Mouse (Mus musculus): ENCODE results near the gene Zfp512b. TPM values are rescaled to one million over a fixed set of nuclear protein-coding genes. Genes with fewer than 3 reads are reported as not detected.

Zfp512b gene
- total and polyA plus RNA-seq, 2 experiments from 2014 or later: 60.0 to 99.7 TPM

DNA sequence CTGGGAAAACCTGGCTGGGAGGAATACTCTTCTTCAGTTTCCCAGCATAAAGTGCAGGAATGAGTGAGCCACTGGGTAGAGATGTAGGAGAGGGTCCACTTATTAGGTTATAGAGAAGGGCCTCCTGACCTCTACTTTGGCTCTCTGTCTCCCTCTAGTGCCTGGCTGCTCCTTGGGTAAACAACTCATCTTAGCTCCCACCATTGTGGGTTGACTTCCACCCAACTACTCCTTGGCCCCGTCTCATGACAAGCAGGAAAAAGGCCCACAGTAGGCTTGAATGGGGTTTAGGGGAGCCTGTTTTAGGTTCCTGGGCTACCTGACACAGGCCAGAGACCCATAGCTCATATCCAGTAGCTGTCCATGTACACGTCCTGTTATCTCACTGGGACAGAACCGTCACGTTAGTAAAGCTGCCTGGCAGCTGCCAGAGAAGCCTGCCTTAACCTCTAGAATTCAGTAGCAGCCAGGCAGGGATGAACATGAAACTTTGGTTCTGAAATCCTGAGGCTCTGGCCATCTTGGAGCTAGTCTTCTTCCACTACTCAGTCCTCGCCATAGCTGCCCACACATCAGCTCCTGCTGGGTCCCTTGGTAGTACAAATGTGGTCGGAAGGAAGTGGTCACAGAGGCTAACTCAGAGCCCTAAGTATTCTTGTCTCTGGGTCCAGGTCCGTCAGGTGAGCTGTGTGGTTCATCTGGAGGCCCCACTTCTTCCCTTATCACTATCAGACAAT lies 24.2 kb downstream of the Zfp512b start:
- Histone ChIP-seq H3K4me1 (ENCODE audit: insufficient read depth, low read length) (no peaks in the 10 kb centered on the region), H3K27ac (ENCODE audit: low read depth, low read length) (no peak overlapping the region), H3K27me3 (ENCODE audit: insufficient read depth, low read length) (no peaks in the 10 kb centered on the region), H3K4me2 (ENCODE audit: low read depth, low read length, poor library complexity, severe bottlenecking) (no peak overlapping the region), H3K9me3 (ENCODE audit: low read length) (no peaks in the 10 kb centered on the region), H3K4me3 (ENCODE audit: low read depth, low read length) (no peak overlapping the region), H3K9ac (replicated peaks; ENCODE audit: low read length, poor library complexity, severe bottlenecking) (no peak overlapping the region), H3K36me3 (ENCODE audit: insufficient read depth, low read length) (peaks cover 5% of the 10 kb centered on the region)
- DNase-seq (ENCODE audit: low spot score) (peak; percentile 19), ATAC-seq (ENCODE audit: low FRiP score) (no peak)
- TF ChIP-seq CTCF (IDR thresholded peaks at IDR 0.05): peak; percentile 57
- 85% methylated on average over 7 of the region's 7 CpGs for WGBS

DNA sequence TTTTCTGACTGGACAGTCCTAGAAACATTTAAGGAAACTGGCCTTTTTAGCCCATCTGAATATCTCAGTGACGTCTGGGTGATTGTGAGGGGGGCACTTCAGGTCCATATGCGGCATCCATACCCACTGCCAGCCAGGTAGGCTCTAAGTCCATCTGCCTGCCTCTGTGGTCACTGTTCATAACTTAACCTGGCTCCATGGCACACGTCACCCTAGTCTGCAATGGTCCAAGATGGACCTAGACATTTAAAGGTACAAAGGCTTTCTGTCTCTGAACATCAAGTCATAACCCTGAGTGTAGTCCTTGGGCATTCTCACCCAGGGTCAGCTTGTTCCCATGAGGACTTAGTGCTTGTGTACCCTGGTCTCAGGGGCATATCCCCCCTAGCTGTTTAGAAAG lies 25.3 kb downstream of the Zfp512b start:
- ATAC-seq (ENCODE audit: low FRiP score): no peak

DNA sequence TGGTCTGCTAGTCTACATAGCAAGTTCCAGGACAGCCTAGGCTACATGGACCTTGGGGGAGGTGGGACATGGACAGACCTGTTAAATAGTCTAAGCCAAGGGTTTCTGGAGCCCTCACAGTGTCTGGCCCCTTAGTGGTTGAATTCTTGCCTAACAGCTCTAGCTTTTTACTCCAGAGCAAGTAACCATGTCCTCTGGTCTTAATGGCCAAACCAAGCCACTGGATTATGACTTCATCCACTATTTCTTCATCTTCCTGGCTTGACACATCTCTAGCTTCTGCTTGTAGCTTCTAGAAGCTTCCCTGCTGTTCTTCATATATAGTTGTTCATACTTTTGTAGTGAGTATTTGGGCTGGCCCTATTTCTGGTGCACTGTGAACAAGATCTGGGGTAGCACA lies 38.8 kb downstream of the Zfp512b start:
- no peak overlapping the region for H3K4me3 ChIP-seq (ENCODE audit: low read depth, low read length)
- TF ChIP-seq CTCF (IDR thresholded peaks at IDR 0.05): no peak
- DNase-seq (ENCODE audit: low spot score): no peak
- no peak overlapping the region for H3K9ac ChIP-seq (replicated peaks; ENCODE audit: low read length, poor library complexity, severe bottlenecking)
- no peaks in the 10 kb centered on the region for H3K9me3 ChIP-seq (ENCODE audit: low read length)
- H3K4me2 ChIP-seq (ENCODE audit: low read depth, low read length, poor library complexity, severe bottlenecking): no peak overlapping the region
- H3K4me1 ChIP-seq (ENCODE audit: insufficient read depth, low read length): no peaks in the 10 kb centered on the region
- peaks cover 39% of the 10 kb centered on the region for H3K36me3 ChIP-seq (ENCODE audit: insufficient read depth, low read length)
- no peaks in the 10 kb centered on the region for H3K27me3 ChIP-seq (ENCODE audit: insufficient read depth, low read length)
- ATAC-seq (ENCODE audit: low FRiP score): no peak
- no peak overlapping the region for H3K27ac ChIP-seq (ENCODE audit: low read depth, low read length)

More for the DNA sequence above, 25.3 kb downstream of the Zfp512b start:
- Histone ChIP-seq H3K4me1 (ENCODE audit: insufficient read depth, low read length) (no peaks in the 10 kb centered on the region), H3K27ac (ENCODE audit: low read depth, low read length) (no peak overlapping the region), H3K36me3 (ENCODE audit: insufficient read depth, low read length) (no peaks in the 10 kb centered on the region), H3K27me3 (ENCODE audit: insufficient read depth, low read length) (no peaks in the 10 kb centered on the region), H3K9ac (replicated peaks; ENCODE audit: low read length, poor library complexity, severe bottlenecking) (no peak overlapping the region), H3K9me3 (ENCODE audit: low read length) (no peaks in the 10 kb centered on the region), H3K4me2 (ENCODE audit: low read depth, low read length, poor library complexity, severe bottlenecking) (no peak overlapping the region), H3K4me3 (ENCODE audit: low read depth, low read length) (no peak overlapping the region)
- WGBS: 93% methylated on average over 3 of the region's 3 CpGs
- DNase-seq (ENCODE audit: low spot score): no peak
- no peak for TF ChIP-seq CTCF (IDR thresholded peaks at IDR 0.05)

DNA sequence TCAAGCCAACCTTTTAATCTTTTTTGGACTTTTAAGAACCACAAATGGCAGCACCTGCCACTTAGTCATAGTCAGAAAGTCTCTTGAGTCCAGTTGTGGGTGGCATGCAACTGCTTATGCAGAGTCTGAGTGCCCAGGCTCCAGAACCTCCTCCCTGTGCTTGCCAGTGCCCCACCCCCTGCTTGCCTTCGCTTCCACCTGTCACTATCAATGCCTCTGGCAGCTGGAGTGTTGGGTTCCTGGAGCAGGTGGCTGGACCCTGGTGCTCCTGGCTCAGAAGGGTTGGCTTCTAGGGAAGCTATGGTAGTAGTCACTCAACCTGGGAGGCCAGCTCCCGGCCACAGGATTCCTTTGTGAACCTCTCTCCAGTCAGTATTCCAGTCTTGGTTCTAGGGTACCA lies 42.4 kb downstream of the Zfp512b start:
- peaks cover 51% of the 10 kb centered on the region for H3K36me3 ChIP-seq (ENCODE audit: insufficient read depth, low read length)
- DNase-seq (ENCODE audit: low spot score) (no peak), ATAC-seq (ENCODE audit: low FRiP score) (no peak)
- TF ChIP-seq CTCF (IDR thresholded peaks at IDR 0.05): no peak
- no peak overlapping the region for H3K27ac ChIP-seq (ENCODE audit: low read depth, low read length)
- H3K4me3 ChIP-seq (ENCODE audit: low read depth, low read length): no peak overlapping the region
- H3K9me3 ChIP-seq (ENCODE audit: low read length): no peaks in the 10 kb centered on the region
- no peak overlapping the region for H3K9ac ChIP-seq (replicated peaks; ENCODE audit: low read length, poor library complexity, severe bottlenecking)
- H3K27me3 ChIP-seq (ENCODE audit: insufficient read depth, low read length): no peaks in the 10 kb centered on the region
- no peak overlapping the region for H3K4me2 ChIP-seq (ENCODE audit: low read depth, low read length, poor library complexity, severe bottlenecking)
- H3K4me1 ChIP-seq (ENCODE audit: insufficient read depth, low read length): no peaks in the 10 kb centered on the region
- 98% methylated on average over 2 of the region's 2 CpGs for WGBS

DNA sequence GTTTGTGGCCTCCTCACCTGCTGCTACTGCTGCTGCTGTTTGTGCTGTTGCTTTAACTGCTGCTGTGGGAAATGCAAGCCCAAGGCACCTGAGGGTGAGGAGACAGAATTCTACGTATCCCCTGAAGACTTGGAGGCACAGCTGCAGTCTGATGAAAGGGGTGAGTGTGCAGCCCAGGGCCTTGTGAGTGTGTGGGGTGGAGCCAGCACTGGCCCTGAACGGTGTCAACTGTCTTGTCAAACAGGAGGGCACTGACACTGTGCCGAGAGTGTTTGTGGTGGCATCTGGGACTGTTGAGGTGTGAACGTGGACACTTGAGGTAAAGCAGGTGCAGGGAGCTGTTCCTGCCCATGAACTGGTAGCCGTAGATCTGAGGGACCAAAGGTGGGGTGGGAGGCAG lies 43.9 kb downstream of the Zfp512b start:
- H3K4me2 ChIP-seq (ENCODE audit: low read depth, low read length, poor library complexity, severe bottlenecking): no peak overlapping the region
- no peak for TF ChIP-seq CTCF (IDR thresholded peaks at IDR 0.05)
- no peaks in the 10 kb centered on the region for H3K27me3 ChIP-seq (ENCODE audit: insufficient read depth, low read length)
- H3K4me1 ChIP-seq (ENCODE audit: insufficient read depth, low read length): no peaks in the 10 kb centered on the region
- DNase-seq (ENCODE audit: low spot score): no peak
- peaks cover 51% of the 10 kb centered on the region for H3K36me3 ChIP-seq (ENCODE audit: insufficient read depth, low read length)
- WGBS: 92% methylated on average over 5 of the region's 5 CpGs
- no peak overlapping the region for H3K9ac ChIP-seq (replicated peaks; ENCODE audit: low read length, poor library complexity, severe bottlenecking)
- H3K4me3 ChIP-seq (ENCODE audit: low read depth, low read length): no peak overlapping the region
- no peaks in the 10 kb centered on the region for H3K9me3 ChIP-seq (ENCODE audit: low read length)
- ATAC-seq (ENCODE audit: low FRiP score): no peak
- no peak overlapping the region for H3K27ac ChIP-seq (ENCODE audit: low read depth, low read length)

DNA sequence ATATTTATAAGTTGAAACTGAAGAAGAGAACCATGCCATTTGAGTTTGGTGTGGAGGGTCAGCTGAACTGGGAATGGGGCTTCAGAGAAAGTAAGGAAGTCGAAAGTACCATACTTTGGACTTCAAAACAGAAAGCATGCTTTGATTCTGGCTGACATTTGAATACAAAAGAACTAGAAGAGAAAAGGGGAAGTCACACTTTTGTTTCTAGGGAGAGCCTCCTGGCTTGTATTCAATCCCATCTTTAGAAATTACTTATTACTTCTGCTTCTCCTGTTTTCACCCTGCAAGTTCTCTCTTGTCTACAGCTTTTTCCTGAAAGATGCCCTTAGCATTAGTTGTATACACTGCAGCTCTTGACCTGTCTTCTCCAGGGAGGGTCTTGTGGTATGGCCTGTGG lies 44.4 kb downstream of the Zfp512b start:
- no peak for TF ChIP-seq CTCF (IDR thresholded peaks at IDR 0.05)
- Histone ChIP-seq H3K9me3 (ENCODE audit: low read length) (no peaks in the 10 kb centered on the region), H3K27ac (ENCODE audit: low read depth, low read length) (no peak overlapping the region), H3K27me3 (ENCODE audit: insufficient read depth, low read length) (no peaks in the 10 kb centered on the region), H3K4me3 (ENCODE audit: low read depth, low read length) (no peak overlapping the region), H3K9ac (replicated peaks; ENCODE audit: low read length, poor library complexity, severe bottlenecking) (no peak overlapping the region), H3K4me1 (ENCODE audit: insufficient read depth, low read length) (no peaks in the 10 kb centered on the region), H3K4me2 (ENCODE audit: low read depth, low read length, poor library complexity, severe bottlenecking) (no peak overlapping the region), H3K36me3 (ENCODE audit: insufficient read depth, low read length) (peaks cover 51% of the 10 kb centered on the region)
- no peak for ATAC-seq (ENCODE audit: low FRiP score)
- WGBS: 79% methylated on average over 1 of the region's 1 CpGs
- DNase-seq (ENCODE audit: low spot score): no peak
